Mouse (Mus musculus): ENCODE measurements around the gene Rnf114. TPM values are rescaled to one million over a fixed set of nuclear protein-coding genes. Genes with fewer than 3 reads are reported as not detected.

Gene Rnf114
- total RNA-seq (2014; rRNA removed) (78.2 and 83.4 TPM in 2 replicates), polyA plus RNA-seq (2015; fragmentation: Nextera tagmentation; extraction: Ambion mirVana) (84.2 and 84.9 TPM in 2 replicates)

DNA sequence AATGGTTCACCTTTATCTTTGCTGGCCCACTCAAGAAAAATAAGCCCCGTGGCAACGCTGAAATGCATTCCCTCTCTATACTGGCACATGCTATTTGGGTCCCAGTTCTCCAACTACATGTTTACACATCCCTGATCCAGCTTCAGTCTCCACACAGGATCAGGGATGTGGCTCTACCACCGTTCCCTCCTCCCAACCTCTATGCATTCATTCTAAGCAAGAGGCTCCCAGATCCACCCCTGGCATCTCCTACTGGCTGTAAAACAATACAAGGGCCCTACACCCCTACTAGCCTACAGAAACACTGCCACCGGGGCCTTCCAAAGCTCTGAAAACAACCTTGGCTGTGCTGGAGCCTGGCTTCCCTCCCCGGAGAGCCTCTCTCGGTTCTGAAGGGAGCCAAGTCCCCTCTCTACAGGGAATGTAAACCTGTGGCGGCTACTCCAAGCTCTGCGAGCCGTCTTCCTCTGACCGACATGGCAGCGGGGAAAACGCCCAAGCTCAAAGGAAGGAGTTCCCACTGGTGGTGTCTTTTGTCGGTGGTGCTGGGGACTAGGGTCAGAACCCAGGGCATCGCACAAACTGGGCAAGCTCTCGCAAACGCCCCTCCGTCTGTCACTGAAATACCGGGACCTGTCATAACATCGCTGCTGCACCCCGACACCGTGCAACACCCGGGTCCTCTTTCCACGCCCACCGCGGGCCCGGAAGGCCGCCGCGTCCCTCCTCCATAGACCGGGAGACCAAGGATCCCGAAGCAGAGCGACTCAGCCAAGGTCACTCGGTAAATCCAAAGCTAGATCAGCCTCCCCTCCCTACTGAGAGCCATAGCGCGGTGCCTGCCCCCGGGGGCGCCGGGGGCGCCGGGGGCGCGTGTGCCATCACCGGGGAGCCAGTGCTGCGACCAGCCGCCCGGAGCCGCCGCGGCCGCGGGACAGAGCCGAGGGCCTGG lies at the start of gene Rnf114:
Gene Rnf114, plus strand, starts transcription at position 889 of the 952 bp plus-strand sequence.
- peak within 1 kb of the TSS; percentile 100 for H3K4me3 ChIP-seq (ENCODE audit: low read depth, low read length)
- H3K27ac ChIP-seq (ENCODE audit: low read depth, low read length), result peak within 1 kb of the TSS; percentile 98
- peak within 1 kb of the TSS; percentile 99 for H3K9ac ChIP-seq (replicated peaks; ENCODE audit: low read length, poor library complexity, severe bottlenecking)
- ATAC-seq (ENCODE audit: low FRiP score) (peak; percentile 50; the same call in 1 of the 2 replicates), DNase-seq (ENCODE audit: low spot score) (peak; percentile 15)
- 5% methylated on average over 33 of the region's 52 CpGs for WGBS
- peak within 1 kb of the TSS; percentile 69 for H3K4me2 ChIP-seq (ENCODE audit: low read depth, low read length, poor library complexity, severe bottlenecking)
- H3K4me1 ChIP-seq (ENCODE audit: insufficient read depth, low read length), result peaks cover 6% of the 10 kb centered on the region; the same call in 1 of the 2 replicates
- no peaks in the 10 kb centered on the region for H3K9me3 ChIP-seq (ENCODE audit: low read length)
- H3K27me3 ChIP-seq (ENCODE audit: insufficient read depth, low read length), result no peaks in the 10 kb centered on the region
- peaks cover 4% of the 10 kb centered on the region; the same call in 1 of the 2 replicates for H3K36me3 ChIP-seq (ENCODE audit: insufficient read depth, low read length)
- no peak for TF ChIP-seq CTCF (IDR thresholded peaks at IDR 0.05)

DNA sequence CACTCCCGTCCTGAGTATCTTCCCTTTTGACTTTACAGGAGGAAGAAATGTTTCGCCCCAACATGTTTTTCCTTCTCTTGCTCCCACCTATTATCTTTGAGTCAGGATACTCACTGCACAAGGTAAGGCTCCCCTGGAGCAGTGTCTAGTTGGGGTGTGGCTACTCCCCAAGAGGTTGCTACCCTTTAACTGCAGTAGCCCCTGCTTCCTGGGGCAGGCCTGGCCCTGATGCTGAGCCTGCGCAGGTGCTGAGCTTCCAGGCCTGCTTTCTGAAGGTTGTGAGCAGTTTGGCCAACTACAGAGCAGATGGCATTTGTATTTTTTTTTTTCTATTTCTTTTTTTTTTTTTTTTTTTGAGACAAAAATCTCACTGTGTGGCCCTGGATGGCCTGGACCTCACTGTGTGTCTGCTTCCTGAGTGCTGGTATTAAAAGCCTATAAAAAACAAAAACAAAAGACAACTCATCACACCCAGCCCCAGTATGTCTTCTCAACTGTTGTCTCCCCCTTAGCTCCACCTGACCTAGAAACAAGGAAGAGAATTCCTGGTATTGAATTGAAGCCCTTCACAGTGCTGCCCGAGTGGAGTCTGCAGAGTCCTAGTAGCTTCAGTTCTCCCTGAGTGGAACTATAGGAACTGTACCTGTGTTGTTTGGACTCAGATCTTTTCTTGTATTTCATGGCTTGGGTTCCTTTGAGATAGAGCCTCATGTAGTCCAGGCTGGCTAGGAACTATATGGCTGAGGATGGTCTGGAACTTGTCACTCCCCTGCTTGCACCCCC lies 48.8 kb upstream of the Rnf114 start:
- Histone ChIP-seq H3K36me3 (ENCODE audit: insufficient read depth, low read length) (peaks cover 24% of the 10 kb centered on the region), H3K4me3 (ENCODE audit: low read depth, low read length) (no peak overlapping the region), H3K9ac (replicated peaks; ENCODE audit: low read length, poor library complexity, severe bottlenecking) (no peak overlapping the region), H3K9me3 (ENCODE audit: low read length) (no peaks in the 10 kb centered on the region), H3K4me1 (ENCODE audit: insufficient read depth, low read length) (no peaks in the 10 kb centered on the region), H3K4me2 (ENCODE audit: low read depth, low read length, poor library complexity, severe bottlenecking) (no peak overlapping the region), H3K27me3 (ENCODE audit: insufficient read depth, low read length) (no peaks in the 10 kb centered on the region), H3K27ac (ENCODE audit: low read depth, low read length) (no peak overlapping the region)
- DNase-seq (ENCODE audit: low spot score) (no peak), ATAC-seq (ENCODE audit: low FRiP score) (no peak)
- WGBS, result 95% methylated on average over 4 of the region's 4 CpGs
- TF ChIP-seq CTCF (IDR thresholded peaks at IDR 0.05), result no peak

DNA sequence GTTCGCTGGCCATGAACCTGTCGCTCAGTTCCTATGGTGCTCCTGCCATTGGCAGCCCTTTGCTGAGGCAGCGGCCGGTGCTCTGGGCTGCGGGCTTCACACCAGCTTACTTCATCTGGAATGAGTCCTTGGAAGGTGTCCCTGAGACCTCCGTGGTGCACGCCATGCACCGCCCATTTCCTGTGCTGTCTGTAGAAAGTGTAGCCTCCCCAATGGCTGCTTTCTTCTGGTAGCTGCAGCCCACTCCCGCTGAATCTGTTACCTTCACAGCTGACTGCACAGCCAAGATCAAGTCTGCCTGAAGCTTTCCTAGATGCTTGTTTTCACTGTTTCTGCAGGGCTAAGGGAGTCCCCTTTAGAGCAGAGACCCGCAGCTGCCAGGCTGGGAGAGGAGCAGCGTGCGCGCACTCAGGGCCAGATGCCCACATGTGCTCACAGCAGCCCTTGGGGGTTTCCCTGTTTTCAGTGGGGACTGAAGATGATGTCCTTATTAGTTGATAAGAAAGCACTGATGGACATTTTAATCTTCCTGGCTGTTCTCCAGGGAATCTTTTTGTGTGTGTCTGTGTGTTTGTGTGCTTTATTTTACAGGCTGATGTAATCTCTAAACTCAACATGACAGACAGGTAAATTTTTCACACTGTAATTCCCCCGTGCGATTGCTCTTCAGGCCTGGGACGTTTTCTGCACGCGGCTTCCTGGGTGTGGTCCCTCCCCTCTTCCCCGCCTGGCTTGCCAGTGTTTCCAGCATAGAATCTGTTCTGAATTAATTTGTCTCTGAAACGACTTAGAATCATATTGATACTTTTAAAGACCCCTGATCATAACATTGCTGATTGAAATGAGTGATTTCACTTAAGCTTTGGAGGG lies 46.3 kb upstream of the Rnf114 start:
- DNase-seq (ENCODE audit: low spot score), result peak; percentile 53
- no peak for TF ChIP-seq CTCF (IDR thresholded peaks at IDR 0.05)
- H3K4me3 ChIP-seq (ENCODE audit: low read depth, low read length), result no peak overlapping the region
- H3K4me1 ChIP-seq (ENCODE audit: insufficient read depth, low read length), result no peaks in the 10 kb centered on the region
- H3K4me2 ChIP-seq (ENCODE audit: low read depth, low read length, poor library complexity, severe bottlenecking), result no peak overlapping the region
- WGBS, result 74% methylated on average over 20 of the region's 20 CpGs
- no peaks in the 10 kb centered on the region for H3K9me3 ChIP-seq (ENCODE audit: low read length)
- H3K27me3 ChIP-seq (ENCODE audit: insufficient read depth, low read length), result no peaks in the 10 kb centered on the region
- no peak for ATAC-seq (ENCODE audit: low FRiP score)
- peaks cover 41% of the 10 kb centered on the region for H3K36me3 ChIP-seq (ENCODE audit: insufficient read depth, low read length)
- no peak overlapping the region for H3K9ac ChIP-seq (replicated peaks; ENCODE audit: low read length, poor library complexity, severe bottlenecking)
- no peak overlapping the region for H3K27ac ChIP-seq (ENCODE audit: low read depth, low read length)

DNA sequence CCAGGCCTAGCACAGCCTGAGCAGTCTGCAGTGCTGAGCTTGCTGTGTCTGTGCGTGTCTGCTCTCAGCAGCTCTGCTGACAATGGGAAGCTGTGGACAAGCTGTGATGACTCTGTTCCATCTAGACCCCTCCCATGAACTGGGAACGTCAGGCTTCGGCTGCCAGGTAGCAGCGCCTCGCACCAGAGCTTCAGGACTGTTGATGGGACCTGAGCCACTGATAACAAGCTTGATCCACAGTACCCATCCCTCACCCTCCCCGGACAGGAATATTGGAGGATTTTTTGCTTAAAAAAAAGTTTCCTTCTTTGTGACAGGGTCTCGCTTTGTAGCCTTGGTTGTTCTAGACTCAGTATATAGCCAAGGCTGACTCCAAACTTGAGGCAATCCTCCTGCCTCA lies 45.2 kb upstream of the Rnf114 start:
- WGBS, result 94% methylated on average over 7 of the region's 7 CpGs
- no peak for ATAC-seq (ENCODE audit: low FRiP score)
- H3K27ac ChIP-seq (ENCODE audit: low read depth, low read length), result no peak overlapping the region
- TF ChIP-seq CTCF (IDR thresholded peaks at IDR 0.05), result no peak
- no peaks in the 10 kb centered on the region for H3K27me3 ChIP-seq (ENCODE audit: insufficient read depth, low read length)
- H3K4me1 ChIP-seq (ENCODE audit: insufficient read depth, low read length), result no peaks in the 10 kb centered on the region
- no peaks in the 10 kb centered on the region for H3K9me3 ChIP-seq (ENCODE audit: low read length)
- no peak overlapping the region for H3K4me2 ChIP-seq (ENCODE audit: low read depth, low read length, poor library complexity, severe bottlenecking)
- H3K36me3 ChIP-seq (ENCODE audit: insufficient read depth, low read length), result peaks cover 41% of the 10 kb centered on the region
- no peak for DNase-seq (ENCODE audit: low spot score)
- no peak overlapping the region for H3K4me3 ChIP-seq (ENCODE audit: low read depth, low read length)
- no peak overlapping the region for H3K9ac ChIP-seq (replicated peaks; ENCODE audit: low read length, poor library complexity, severe bottlenecking)

DNA sequence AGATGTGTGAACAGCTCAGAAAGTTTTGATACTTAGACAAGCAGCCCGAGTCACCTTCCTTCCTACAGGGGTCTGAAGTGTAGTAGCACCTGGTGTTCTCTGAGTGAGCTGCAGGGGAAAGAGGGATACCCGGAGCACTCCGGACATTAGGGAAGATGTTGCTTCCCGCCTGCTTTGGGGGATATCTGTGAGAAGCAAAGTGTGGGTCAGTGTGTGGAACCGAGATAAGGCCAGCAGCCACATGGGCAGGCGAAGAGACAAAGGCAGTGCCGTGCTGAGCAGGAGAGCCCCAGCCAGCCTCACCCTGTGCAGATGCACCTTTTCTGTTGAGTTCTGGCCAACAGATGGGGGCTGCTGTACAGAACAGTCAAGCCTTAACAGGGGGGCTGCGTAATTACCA lies 44.8 kb upstream of the Rnf114 start:
- WGBS, result 91% methylated on average over 8 of the region's 8 CpGs
- TF ChIP-seq CTCF (IDR thresholded peaks at IDR 0.05), result no peak

More for the DNA sequence above, 44.8 kb upstream of the Rnf114 start:
- H3K27me3 ChIP-seq (ENCODE audit: insufficient read depth, low read length), result no peaks in the 10 kb centered on the region
- no peak overlapping the region for H3K27ac ChIP-seq (ENCODE audit: low read depth, low read length)
- no peak overlapping the region for H3K4me3 ChIP-seq (ENCODE audit: low read depth, low read length)
- H3K9ac ChIP-seq (replicated peaks; ENCODE audit: low read length, poor library complexity, severe bottlenecking), result no peak overlapping the region
- H3K4me1 ChIP-seq (ENCODE audit: insufficient read depth, low read length), result no peaks in the 10 kb centered on the region
- H3K36me3 ChIP-seq (ENCODE audit: insufficient read depth, low read length), result peaks cover 41% of the 10 kb centered on the region
- no peak overlapping the region for H3K4me2 ChIP-seq (ENCODE audit: low read depth, low read length, poor library complexity, severe bottlenecking)
- DNase-seq (ENCODE audit: low spot score) (no peak), ATAC-seq (ENCODE audit: low FRiP score) (no peak)
- H3K9me3 ChIP-seq (ENCODE audit: low read length), result no peaks in the 10 kb centered on the region

Measured in midbrain, postnatal 0 days (tissue).